Mouse (Mus musculus): ENCODE results near the gene Bicd2.

- no peak for TF ChIP-seq FLI1 (IDR thresholded peaks at IDR 0.05; ENCODE audit: low read length)
- no peak for TF ChIP-seq GATA1 (IDR thresholded peaks at IDR 0.05; ENCODE audit: borderline replicate concordance, low read length)
These were observed 14.7 kb downstream of the Bicd2 start for GRCm38 (mm10) chr13:49356090-49356489.

All from megakaryocyte, embryonic 14.5 days (primary cell).